Mouse (Mus musculus): Measurements from ENCODE around the gene Fam163b.

Fam163b gene

DNA sequence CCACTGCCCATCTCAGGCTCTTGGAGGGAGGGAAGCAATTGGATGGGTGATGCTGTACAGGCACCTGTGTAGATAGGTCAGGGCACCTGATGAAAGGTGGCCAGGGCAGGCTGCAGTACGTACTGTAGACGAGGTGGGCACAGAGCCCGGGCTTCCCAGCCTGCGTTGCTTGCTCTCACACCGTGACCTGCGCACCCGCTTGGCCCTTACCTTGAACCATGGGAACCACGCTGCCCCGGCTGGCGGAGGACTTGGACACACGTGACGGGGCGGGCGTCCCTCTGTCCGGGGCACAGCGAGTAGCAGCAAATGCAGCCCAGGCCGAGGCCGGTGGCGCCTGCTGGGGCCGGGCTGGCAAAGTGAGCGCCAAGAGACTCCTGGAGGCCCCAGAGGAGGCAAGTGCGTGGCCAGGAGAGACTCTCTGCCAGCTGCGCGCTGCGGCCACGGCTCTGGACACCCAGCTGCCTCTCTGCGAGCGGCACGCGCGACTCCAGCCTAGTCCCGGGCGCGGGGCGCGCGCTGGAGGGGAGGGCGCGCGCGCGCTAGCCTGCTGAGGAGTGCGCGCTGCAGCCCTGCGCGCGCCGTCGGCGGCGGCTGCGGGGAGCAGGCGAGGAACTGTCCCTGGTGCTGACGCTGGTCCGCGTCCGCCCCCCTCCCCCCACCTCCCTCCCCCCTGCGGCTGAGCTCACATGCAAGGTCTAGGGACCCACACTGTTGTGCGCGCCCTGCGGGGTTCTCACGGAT is at the start of gene Fam163b:
TSS of gene Fam163b (minus strand) at position 542 of the 744 bp plus-strand sequence.
- DNase-seq (ENCODE audit: extremely low read depth, low read depth), result no peak

DNA sequence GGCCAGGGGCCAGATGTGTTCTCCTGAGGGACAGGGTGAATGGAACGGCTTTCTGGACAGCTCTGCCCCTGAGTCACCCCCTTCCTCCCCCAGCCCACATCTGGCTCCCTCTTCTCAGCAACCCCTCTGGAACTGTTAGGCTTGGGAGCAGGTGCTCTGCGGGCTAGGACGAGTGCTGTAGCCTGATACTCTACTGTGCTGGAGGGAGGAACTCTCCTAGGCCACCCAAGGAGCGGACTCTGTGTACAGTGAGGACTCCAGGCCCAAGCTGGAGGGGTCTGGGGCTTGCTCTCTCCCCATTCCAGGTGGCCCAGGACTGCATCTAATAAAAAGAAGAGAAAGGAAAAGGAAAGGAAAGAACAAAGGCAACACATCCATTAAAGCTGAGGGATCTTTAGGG is 47.7 kb upstream of the Fam163b start:
- no peak for DNase-seq (ENCODE audit: extremely low read depth, low read depth)

DNA sequence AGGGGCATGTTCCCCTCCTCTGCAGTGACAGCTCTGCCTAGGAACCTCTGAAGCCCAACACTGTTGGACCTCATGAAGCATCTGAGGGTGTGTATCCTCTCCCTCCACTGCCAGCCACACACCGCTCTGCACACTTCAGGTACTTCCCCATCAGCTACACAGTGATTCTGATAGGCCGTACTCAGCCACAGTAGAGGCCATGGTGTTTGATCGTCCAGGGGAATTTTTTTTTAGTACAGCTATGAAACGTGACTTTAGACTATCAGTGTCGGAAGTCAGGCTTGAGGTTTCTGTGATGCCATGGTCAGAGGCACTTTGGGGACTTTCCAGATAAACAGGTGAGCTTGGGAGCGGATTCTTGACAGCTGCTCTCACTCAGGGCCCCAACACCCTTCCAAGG is 45.2 kb upstream of the Fam163b start:
- no peak for DNase-seq (ENCODE audit: extremely low read depth, low read depth)

DNA sequence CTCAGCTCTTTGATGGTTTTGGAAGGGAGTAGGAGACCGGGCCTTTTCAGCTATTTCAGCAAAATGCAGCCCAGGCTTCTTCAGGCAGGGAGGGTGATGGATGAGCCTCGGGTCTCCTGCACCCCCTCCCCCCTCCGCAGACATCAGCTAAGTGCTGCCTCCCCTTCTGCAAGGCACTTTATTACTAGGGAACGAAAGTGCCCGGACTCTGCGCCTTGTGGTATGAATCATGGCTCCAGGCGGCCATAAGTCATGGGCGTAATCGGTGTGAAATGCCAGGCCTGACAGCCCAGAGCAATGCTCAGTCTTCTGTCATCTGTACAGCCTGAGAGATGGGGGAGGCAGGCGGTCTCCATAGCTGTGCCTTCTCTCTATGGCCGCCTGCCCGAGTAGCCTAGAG is 41.4 kb upstream of the Fam163b start:
- DNase-seq (ENCODE audit: extremely low read depth, low read depth), result no peak

DNA sequence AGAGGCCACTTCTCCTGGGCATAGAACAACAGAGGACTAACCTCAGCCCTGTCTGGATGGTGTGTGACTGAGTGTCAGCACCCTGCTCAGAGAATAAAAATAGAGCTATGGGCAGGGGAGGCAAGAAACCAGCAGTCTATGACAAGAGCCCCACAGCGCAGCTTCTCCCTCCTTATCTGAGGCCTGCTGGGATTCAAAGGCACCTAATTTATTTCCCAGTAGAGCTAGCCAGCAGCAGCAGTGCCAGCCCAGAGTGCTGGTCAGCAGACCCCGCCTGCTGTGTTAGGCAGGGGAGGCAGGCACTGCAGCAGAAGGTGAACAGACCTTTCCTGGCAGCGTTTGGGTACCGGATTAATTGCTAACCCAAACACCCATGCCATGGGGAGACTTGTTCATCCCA is 39.6 kb upstream of the Fam163b start:
- DNase-seq (ENCODE audit: extremely low read depth, low read depth), result no peak

DNA sequence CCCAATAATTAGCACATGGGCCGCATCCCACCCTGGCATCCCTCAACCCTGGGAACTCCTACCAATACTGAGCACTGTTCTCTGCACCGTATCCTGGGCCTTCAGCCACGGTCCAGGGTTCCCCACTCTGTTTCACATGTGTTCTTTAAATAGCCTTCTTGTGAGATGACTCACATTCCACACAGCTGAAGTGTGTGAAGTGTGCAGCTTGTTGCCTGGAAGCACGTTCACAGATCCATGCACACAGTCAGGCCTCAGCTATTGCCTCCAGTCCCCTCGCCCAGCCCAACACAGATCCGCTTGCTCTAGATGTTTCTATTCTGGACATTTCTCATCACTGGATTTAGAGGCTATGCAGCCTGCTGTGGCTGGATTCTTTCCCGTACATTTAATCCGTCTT is 36.8 kb upstream of the Fam163b start:
- no peak for DNase-seq (ENCODE audit: extremely low read depth, low read depth)

DNA sequence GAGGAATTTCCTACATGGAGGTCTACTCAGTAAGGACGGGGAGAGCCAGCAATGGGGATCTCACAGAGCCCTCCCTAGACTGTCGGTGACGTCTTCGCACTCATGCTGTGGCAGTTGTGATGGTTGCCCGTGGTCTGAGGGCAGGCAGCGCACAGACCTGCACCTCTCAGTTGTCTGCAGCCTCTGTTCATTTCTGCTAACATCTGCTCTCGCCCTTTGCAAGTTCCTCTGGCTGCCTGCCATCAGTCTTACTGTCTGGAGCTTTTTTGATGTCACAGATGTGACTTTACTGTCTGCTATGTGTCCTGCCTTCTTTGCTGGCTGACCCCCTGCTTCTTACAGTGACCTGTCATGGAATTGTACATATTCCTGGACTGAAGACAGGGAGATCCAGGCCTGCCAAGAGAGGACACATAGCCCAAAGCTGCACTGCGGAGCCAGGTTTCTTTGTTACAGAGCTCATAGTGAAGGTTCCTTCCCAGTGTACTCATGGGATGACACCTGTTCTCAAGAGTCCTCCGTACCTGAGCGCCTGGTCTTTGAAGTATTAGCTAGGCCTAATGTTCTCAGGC is 33.5 kb upstream of the Fam163b start:
- no peak for DNase-seq (ENCODE audit: extremely low read depth, low read depth)

DNA sequence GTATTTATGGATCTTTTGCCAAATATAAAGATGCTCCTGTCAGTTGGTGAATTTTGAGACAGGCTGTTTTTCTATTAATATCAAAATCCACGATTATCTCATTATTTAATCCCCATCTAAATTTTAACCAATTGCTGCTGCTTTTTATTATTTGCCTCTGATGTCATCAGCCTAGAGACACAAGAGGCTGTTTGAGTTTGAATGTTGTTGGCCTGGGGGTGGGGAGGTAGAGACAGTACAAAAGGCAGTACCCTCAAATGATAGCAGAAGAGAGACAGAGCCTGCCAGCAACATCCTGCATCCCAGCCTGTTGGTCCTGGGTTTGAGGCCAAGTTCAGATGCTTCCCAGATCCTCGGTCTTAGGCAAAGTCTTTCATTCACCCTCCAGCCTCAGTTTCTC is 32.0 kb upstream of the Fam163b start:
- no peak for DNase-seq (ENCODE audit: extremely low read depth, low read depth)

DNA sequence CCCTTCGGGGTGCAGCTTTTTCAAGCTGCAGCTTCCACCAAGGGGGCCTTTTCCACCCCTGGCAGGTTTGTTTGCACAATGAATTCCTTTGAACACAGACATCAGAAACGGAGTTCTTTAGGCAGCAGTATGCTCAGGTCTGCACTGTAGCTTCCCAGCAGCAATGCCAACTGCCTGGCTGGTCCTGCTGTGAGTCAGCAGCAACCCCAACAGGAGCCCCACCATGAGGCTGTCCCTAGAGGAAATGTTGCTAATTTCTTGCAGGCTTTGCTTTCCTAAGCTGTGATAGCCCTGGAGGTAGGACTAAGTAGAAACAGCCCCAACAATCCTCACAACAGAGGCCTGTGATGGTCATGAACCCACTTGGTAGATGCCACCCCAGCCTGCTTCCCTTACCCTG is 24.7 kb upstream of the Fam163b start:
- no peak for DNase-seq (ENCODE audit: extremely low read depth, low read depth)

DNA sequence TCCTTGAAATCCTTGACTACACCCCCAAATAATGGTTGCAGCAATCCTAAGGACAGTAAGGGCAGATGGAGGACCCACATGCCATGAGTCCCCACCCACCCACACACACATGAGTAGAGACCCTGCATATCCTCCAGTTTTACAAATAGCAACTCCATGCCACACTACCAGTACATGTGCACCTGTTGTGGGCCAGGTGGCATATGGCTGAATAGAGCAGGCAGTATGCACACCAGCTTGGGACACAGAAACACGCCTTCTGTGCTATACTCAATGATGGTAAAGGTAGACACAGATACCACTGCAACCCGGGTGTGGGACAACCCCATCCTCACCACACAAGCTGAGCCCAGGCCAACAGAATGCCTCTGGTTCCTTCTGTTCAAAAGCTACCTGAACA is 23.8 kb upstream of the Fam163b start:
- DNase-seq (ENCODE audit: extremely low read depth, low read depth), result no peak

DNA sequence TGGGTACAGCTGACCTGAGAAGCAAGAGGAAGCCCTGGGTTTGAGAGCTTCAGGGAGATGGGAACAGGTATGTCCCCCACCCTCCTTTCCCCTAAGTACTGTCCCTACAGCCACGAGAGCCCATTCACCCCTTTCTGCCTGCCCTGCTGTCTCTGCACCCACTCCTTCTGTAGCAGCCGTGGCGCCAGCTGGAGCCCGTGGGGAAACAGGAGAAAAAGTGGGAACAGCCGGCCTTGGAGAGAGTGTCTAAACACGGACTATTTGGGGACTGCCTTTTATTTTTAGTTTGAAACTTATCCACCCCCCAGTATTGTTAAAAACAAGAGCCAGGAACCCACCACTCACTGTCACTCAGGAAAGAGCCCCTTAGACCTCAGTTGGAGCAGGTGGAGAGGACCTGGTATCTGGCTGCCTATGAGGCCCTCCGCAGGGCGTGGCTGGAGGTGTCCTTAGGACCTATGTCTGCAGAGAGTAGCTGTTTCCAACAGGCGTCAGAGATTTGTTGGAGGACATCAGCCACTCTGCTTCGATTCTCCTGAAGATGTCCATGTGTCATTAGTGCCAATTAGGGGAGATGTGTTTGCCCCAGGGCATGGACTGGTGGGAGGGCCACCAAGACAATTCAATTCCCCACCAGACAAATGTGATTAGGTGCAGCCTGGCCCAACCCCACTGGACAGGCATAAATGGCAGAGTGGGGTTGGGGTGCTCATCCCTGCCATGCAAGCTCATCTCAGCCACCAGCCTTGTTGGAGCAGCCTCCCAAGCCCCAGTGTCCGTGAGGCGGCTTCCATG is 22.7 kb upstream of the Fam163b start, which contains the start of gene Dbh:
TSS of gene Dbh (plus strand) at position 438 of the 795 bp plus-strand sequence.
- DNase-seq (ENCODE audit: extremely low read depth, low read depth), result no peak

DNA sequence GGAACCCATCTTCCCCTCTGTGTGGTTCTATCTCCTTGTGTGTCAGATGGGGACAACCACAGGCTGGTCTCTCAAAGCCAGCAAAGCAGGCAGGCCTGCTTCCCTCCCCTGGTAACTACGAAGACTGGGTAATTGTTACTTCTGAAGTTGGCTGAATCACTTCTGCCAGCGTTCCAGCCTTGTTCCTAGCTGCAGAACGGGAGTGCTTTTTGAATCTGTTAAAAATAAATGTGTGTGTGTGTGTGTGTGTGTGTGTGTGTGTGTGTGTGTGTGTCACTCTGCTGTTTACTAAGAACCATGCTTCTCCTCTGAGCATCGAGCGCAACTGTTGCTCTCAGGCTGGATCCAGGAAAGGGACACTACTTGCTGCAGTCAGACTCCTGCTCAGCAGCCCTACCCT is 21.6 kb upstream of the Fam163b start:
- DNase-seq (ENCODE audit: extremely low read depth, low read depth), result no peak

DNA sequence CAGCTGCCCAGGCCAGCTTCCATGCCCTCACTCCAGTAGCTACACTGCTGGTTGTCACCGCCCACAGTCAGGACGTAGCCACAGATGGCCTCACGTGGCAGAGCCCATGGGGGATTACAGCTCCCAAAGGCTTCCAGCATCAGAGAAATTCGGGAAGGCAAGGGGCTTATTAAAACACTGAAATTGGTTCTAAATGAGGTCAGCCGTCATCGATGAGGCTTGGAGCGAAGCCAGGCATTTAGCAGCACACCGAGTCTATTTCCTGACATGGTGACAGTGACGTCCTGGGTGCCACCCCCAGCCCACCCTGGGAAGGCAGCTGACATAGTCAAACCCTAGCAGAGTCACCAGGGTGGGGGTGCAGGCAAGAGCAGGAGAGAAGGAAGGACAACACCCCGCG is 20.4 kb upstream of the Fam163b start:
- no peak for DNase-seq (ENCODE audit: extremely low read depth, low read depth)

DNA sequence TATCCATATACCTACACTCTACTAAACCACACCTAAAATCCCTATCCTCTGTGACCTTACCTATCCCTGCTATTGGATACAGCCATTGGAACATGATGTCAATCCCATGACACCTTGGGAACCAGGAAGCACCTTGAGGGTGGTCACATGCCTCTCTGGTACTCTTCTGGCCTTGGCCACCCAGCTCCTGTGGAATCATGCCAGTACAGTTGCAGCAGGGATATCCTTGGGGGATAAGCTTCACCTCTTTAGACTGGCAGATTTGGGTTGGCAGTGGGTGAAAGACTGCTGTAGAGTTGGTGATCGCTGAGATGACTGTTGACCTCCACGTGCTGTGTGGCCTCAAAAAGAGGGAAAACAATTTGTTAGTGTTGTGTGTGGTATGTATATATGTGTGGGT is 19.2 kb upstream of the Fam163b start:
- no peak for DNase-seq (ENCODE audit: extremely low read depth, low read depth)

DNA sequence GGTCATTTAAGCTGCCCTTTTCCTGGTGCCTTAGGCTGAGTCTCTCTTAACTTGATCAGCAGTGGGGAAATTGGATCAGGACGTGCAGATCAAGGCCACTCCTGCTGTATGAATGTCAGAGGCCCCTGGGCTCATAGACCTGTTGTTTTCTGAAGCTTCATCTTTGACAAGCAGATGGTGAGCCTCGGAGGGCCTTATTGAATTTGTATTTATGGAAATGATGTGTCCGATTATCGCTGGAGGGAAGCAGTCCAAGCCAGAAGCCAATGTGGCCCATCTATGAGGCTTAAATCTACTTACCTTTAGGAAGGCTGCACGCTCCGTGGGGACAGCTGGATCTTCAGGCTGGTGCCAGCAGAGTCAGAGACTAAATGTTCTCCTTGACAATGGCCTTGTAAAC is 14.3 kb upstream of the Fam163b start:
- no peak for DNase-seq (ENCODE audit: extremely low read depth, low read depth)

DNA sequence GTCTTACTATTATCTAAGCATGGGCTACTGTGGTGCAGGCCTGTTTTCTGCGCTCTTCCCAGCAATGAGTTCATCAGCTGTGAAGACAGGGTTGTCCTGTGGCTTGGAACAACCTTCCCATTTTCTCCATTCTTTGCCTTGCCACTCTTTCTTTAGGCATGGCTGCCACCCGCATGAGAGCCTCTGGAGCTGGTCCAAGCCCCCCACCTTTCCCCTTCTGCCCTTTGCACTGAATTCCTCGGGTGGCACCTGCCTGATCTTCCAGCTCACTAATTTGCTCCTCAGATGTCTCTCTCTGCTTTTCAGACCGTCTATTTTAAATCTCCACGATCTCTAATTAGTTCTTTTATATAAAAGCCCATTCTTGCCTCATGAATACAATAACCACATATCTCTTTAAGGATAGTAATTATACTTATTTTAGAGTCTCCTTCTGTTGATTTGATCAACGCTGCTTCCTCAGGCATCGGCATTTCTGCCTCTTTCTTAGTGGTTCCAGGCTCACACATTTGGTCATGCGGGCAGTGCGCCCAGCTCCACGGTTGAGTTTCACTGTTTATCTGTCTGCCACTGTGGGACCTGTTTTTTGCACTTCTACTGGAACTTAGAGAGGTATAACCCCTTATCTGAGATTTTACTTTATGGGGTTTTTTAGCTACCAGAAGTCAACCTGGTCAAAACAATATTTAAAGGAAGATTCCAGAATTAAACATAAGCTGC is 12.3 kb upstream of the Fam163b start:
- no peak for DNase-seq (ENCODE audit: extremely low read depth, low read depth)

DNA sequence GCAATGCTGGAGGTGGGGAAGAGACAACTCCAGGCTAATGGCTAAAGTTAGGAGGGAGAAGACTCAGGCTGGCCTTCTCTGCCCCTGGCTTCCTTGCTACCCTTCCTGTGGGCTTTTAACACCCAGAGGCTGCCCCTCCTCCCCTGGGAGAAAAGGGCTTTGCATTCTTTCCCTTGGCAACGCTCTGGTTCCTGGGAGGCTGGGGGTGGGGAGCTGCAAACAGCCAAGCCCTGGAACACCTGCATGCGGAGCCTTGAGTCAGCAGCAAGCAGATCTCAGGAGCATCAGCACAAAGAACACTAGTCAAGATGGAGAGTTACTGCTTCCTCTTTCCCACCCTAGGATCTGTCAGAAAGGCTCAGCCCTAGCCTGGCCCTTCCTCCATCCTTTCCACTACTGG is 7.2 kb upstream of the Fam163b start:
- DNase-seq (ENCODE audit: extremely low read depth, low read depth), result no peak

DNA sequence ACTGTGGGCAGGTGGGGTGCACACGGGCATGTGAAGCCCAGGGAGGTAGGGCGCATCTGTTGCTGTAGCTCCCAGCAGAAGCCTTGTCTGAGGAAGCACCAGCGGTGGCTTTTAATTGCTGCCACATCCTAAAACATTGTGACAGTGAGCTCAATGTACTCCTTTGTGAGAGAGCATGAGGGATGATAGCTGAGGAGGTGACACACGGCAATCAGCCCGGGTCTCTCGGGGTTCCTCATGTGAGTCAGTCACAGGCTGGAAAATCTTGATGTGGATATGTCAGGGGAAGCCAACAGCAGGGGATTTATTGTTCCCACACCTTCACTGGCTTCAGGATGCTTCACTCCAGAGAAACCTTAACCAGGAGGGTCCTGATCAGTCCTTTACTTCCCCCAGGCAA is 4.5 kb upstream of the Fam163b start:
- no peak for DNase-seq (ENCODE audit: extremely low read depth, low read depth)

DNA sequence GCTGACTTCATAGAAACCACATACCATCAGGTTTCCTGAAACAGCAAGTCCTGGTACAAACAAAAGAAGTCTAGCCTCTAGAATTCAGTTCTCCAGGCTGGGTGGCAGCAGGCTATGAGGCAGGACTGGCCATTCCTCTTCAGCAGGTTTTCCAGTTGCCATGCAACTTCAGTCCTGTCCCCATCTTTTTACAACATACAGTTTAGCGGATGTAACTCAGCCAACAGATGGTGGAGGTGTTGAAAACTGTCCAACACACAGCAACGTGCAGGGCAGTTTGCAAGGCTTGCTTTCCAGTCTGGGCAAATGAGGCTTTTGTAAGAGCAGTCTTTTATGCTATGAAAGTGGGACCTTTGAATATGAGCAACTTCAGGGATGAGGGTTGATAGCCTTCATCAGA is 2.7 kb upstream of the Fam163b start:
- no peak for DNase-seq (ENCODE audit: extremely low read depth, low read depth)

DNA sequence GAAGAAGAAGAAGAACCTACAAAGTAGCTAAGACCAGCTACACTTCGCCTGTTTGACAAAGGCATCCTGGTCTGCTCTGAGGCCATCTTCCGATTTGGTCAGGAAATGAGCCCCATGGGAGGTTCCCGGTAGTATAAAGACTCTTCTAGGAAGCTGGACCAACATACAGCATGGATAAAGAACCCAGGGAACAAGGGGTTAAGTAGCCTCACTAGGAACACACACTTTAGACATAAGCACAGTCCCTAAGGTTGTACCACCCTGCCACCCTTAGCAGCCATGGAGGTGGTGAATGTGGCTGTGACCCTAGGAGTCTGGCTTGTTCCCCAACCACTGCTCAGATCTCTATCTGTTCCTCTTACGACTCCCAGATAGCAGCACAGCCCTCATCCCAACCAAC is 3.9 kb downstream of the Fam163b start:
- DNase-seq (ENCODE audit: extremely low read depth, low read depth), result no peak

DNA sequence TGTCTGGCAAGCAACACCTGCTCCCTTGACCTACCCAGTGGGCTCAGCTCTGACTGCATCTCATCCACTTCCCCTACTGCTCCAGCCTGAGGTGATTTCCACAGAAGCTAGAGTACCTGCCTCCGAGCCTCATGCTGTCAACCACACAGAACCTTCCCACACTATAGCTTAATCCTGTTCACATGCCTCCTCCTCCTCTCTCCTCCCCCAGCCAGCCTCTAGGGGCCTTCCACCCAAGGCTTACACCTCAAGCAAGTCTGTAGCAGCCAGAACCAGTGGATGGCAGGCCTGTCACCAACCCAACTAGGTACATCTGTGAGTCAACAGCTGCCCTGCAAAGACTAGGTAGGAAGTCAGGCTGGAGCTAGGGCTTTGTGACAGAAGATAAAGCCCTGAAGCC is 5.5 kb downstream of the Fam163b start:
- DNase-seq (ENCODE audit: extremely low read depth, low read depth), result no peak

DNA sequence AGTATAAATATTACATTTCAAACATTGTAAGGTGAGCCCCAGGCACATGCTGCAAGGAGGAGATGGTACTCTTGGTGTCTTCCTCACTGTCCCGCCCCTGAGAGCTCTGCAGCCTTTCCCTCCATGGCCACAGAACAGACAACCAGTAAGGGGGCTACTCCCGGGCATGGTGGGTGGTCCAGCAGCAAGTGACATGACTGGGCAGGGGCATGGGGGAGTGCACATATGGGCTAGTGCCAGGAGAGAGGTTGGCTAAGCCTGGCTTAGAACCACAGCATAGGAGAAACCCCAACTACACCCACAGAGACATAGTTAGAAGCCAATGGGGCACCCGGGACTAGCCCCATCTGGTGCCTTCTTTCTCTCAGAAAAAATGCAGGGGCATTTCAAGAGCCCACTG is 6.0 kb downstream of the Fam163b start:
- DNase-seq (ENCODE audit: extremely low read depth, low read depth), result no peak

Measured in MEL-GATA-1-ER (cell line).